In genomic region chr5:105732433-105732891, GRCm38 (mm10) we compare ENCODE assay signal across 8 mouse cellular contexts. TPM values are rescaled to one million over a fixed set of nuclear protein-coding genes. Genes with fewer than 3 reads are reported as not detected.
DNase-seq lines count a peak whose midpoint lies in the region; ATAC-seq and TF ChIP-seq lines count a peak whose summit lies in the region.

No protein-coding gene starts in this region.

- WGBS in forebrain, embryonic 10.5 days, result 41% methylated on average over 11 of the region's 11 CpGs
- WGBS in hindbrain, embryonic 16.5 days, result 43% methylated on average over 11 of the region's 11 CpGs
- 10% methylated on average over 11 of the region's 11 CpGs for WGBS in liver, embryonic 13.5 days (ENCODE audit: insufficient replicate concordance)

- H3K9me3 ChIP-seq in forebrain, embryonic 10.5 days, result no peaks in the 10 kb centered on the region
- H3K9me3 ChIP-seq in hindbrain, embryonic 16.5 days (ENCODE audit: control insufficient read depth, low read length), result no peaks in the 10 kb centered on the region
- no peaks in the 10 kb centered on the region for H3K9me3 ChIP-seq in liver, embryonic 13.5 days (replicated peaks)

- H3K4me3 ChIP-seq in layer of hippocampus, adult 2 months, result peak overlapping the region; percentile 70
- peak overlapping the region; percentile 59 for H3K4me3 ChIP-seq in forebrain, embryonic 10.5 days
- peak overlapping the region; percentile 43 for H3K4me3 ChIP-seq in hindbrain, embryonic 16.5 days (ENCODE audit: low read length)
- peak overlapping the region; percentile 77 for H3K4me3 ChIP-seq in liver, embryonic 13.5 days (replicated peaks)

- no peak for DNase-seq in layer of hippocampus, adult 2 months (ENCODE audit: low spot score in 2 of 2)
- DNase-seq in layer of hippocampus, adult 18-20 months (ENCODE audit: low spot score in 2 of 2), result no peak
- DNase-seq in forebrain, embryonic 10.5 days (ENCODE audit: extremely low spot score, low spot score), result no peak
- DNase-seq in liver, embryonic 13.5 days, result no peak
- no peak for DNase-seq in ovary, postnatal 14 days (ENCODE audit: low spot score)
- no peak for DNase-seq in frontal cortex, postnatal 10 days (ENCODE audit: low spot score in 2 of 2)

- peak overlapping the region; percentile 43; the same call in 1 of the 2 replicates for H3K27ac ChIP-seq in layer of hippocampus, adult 2 months
- peak overlapping the region; percentile 76 for H3K27ac ChIP-seq in forebrain, embryonic 10.5 days
- H3K27ac ChIP-seq in hindbrain, embryonic 16.5 days (ENCODE audit: low read depth, low read length), result no peak overlapping the region; the same call in 1 of the 2 replicates
- peak overlapping the region; percentile 73 for H3K27ac ChIP-seq in liver, embryonic 13.5 days

- H3K27me3 ChIP-seq in forebrain, embryonic 10.5 days (ENCODE audit: poor library complexity, severe bottlenecking), result peaks cover 14% of the 10 kb centered on the region
- no peaks in the 10 kb centered on the region for H3K27me3 ChIP-seq in hindbrain, embryonic 16.5 days (replicated peaks; ENCODE audit: control insufficient read depth, insufficient read depth, low read length)
- H3K27me3 ChIP-seq in liver, embryonic 13.5 days, result no peaks in the 10 kb centered on the region

- peak; percentile 40 for ATAC-seq in hindbrain, embryonic 16.5 days
- peak; percentile 49 for ATAC-seq in liver, embryonic 13.5 days (ENCODE audit: low read depth)
- ATAC-seq in monocyte, adult 5-6 weeks (replicated peaks; ENCODE audit: insufficient number of reproducible peaks, low FRiP score, low TSS enrichment, poor library complexity, severe bottlenecking), result peak; percentile 62

- peak overlapping the region; percentile 58 for H3K9ac ChIP-seq in hindbrain, embryonic 16.5 days (ENCODE audit: low read depth, low read length)
- peak overlapping the region; percentile 84 for H3K9ac ChIP-seq in liver, embryonic 13.5 days

- H3K4me1 ChIP-seq in forebrain, embryonic 10.5 days, result peaks cover 29% of the 10 kb centered on the region
- peaks cover 14% of the 10 kb centered on the region for H3K4me1 ChIP-seq in hindbrain, embryonic 16.5 days (ENCODE audit: control insufficient read depth, insufficient read depth, low read depth, low read length)
- H3K4me1 ChIP-seq in liver, embryonic 13.5 days (replicated peaks), result peaks cover 64% of the 10 kb centered on the region

- TF ChIP-seq CTCF in layer of hippocampus, adult 2 months (conservative IDR thresholded peaks at IDR 0.05), result no peak

- peak overlapping the region; percentile 73 for H3K4me2 ChIP-seq in hindbrain, embryonic 16.5 days (ENCODE audit: low read length)
- peak overlapping the region; percentile 98 for H3K4me2 ChIP-seq in liver, embryonic 13.5 days

- H3K36me3 ChIP-seq in forebrain, embryonic 10.5 days (replicated peaks), result peaks cover 57% of the 10 kb centered on the region
- H3K36me3 ChIP-seq in hindbrain, embryonic 16.5 days (ENCODE audit: control insufficient read depth, insufficient read depth, low read length), result no peaks in the 10 kb centered on the region
- peaks cover 5% of the 10 kb centered on the region; the same call in 1 of the 2 replicates for H3K36me3 ChIP-seq in liver, embryonic 13.5 days

RNA-seq across cellular contexts. Expression of gene Lrrc8d, which starts 32.7 kb away (rescaled TPM):
- 10 to 100 TPM; 49.9 to 52.7 TPM for total RNA-seq in layer of hippocampus, adult 2 months (2021)
- total RNA-seq in layer of hippocampus, adult 18-20 months (2021), result 10 to 100 TPM; 46.8 to 47.8 TPM
- polyA plus RNA-seq in forebrain, embryonic 10.5 days (2016; fragmentation: Nextera tagmentation; extraction: Ambion mirVana), result 19.9 and 20.1 TPM in 2 replicates
- polyA plus RNA-seq in hindbrain, embryonic 16.5 days (2015; fragmentation: Nextera tagmentation; extraction: Ambion mirVana), result 19.1 and 33.1 TPM in 2 replicates
- 9.4 and 11.4 TPM in 2 replicates for polyA plus RNA-seq in liver, embryonic 13.5 days (2015; fragmentation: Nextera tagmentation; extraction: Ambion mirVana)
- 40.9 to 56.0 TPM (median 41.9 TPM) in 3 replicates for total RNA-seq in monocyte, adult 5-6 weeks (2017)
